Mouse (Mus musculus) embryo, embryonic 9.5 days (tissue): ENCODE measurements around the gene Tnfsf8.

Experiments used
- DNase-seq: peaks from one replicate; pipeline ENCODE4 v3.0.0-alpha.2; 2017; ENCODE audit errors: extremely low spot score

Tnfsf8 gene

DNA sequence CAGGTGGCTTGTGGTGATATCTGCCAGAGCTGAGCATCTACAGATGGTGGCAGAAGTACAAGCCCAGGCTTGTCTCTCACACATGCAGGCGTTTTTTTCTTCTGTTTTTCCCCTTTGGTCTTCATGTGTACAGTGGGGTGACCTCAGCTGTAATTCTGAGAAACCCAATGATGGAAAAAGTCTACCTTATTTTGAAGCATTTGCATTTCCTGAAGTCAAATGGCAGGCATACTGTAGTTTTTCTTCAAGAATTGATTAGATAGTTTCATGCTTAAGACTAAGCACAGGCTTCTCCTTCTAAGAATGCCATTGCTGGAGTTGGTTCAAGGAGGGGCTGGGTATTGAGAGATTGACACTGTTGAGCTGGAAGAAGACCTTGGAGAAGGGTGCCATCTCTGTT, 18.9 kb downstream of the Tnfsf8 start:
- DNase-seq, result no peak

DNA sequence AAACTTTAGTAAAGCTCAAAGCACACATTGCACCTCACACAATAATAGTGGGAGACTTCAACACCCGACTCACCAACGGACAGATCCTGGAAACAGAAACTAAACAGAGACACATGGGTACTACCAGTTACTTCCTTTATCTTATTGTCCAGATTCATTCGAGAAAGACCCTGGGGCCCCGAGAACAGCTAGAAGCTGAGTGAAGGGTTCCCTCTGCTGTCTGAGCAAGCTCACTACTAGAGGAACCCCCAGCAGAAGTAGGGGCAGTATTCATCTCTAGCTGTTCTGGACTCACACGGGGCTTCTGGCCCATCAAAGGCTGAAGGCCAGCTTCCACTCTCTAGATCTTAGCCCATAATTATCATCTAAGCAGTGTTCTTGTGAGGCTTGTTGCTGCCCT, 20.7 kb downstream of the Tnfsf8 start:
- peak; percentile 25 for DNase-seq

DNA sequence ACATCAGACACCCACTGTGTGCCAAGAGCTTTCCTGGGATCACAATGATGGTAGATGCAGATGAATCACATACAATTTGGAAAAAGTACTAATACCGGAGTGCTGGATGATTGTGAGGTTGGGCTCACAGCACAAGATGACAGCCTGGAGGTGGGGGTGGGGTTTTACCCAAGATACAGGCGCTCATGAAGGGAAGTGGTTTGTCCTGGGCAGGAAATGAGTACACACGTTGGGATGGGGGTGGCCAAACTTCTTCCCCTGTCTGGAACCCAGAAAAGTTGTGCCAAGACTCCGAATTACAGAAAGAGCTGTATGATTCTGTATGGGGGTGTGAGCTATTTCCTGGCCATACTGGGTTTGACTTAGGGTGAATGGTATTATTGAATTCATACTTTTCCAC, 38.0 kb downstream of the Tnfsf8 start:
- no peak for DNase-seq

DNA sequence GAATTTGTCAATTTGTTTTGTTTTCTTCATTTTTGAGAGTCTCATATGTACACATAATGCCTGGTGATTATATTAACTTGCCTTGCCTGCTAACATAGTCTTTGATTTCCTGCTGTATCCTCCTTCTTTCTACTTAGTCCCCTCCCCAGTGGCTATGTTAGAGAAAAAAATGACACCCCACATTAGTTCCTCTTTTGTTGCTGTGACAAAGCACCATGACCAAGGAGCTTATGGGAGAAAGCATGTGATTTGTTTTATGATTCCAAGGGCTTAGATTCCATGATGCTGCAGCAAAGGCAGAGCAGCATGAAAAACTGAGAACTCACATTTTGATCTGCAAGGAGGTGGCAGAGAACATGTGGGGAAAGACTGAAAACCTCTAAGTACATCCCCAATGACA, 43.6 kb downstream of the Tnfsf8 start:
- DNase-seq, result no peak

DNA sequence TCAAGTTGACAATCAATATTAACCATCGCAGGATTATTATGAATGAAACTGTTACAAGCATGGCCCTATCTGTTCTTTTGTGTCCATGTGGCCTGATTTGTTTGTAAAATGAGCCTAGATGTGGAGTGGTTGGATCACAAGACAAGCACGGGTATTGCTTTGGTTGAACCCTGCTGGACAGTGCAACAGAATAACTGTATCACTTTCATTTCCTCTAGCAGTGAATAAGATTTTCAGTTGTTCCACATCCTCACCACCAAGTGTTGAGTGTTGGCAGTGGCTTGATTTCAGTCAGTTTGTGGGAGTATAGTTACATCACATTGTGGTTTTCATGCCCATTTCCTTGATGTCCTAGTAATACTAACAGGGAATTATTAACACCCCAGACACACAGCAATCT, 45.5 kb downstream of the Tnfsf8 start:
- no peak for DNase-seq

DNA sequence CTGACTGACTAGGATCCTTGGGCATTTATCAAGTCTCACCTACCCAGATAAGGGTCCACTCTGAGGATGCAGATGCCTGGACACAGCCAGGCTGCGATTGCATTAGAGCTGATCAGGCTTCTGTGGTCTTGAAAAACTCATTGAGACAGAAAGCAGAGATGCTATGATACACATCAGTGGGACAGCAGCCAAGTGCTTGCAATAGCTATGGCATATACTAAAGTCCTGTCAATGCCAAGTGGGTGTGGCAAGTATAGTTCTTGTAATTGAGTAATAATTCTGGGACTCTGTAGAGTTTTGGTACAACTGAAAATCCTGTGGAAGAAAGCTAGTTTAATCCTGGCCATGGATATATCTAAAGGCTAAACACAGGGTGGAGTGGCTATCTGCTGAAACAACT, 63.1 kb downstream of the Tnfsf8 start:
- no peak for DNase-seq

DNA sequence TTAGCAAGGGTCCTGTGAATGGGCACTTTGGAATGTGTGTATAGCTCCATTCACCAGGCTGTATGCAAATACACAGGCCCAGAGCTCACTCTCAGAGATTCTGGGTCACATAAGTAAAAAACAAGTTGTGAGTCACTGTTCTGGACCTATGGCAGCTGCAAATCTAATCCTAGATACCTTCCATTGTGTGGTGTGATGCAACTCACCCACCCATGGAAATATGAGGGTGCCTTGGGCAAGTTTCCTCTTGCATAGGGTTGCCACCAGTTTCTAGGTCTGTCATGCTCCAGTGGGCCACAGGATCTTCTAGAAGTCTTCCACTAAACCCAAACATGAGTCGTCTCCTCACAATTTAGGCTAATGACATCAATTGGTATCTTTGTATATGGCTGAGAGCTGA, 64.6 kb downstream of the Tnfsf8 start:
- DNase-seq, result no peak

DNA sequence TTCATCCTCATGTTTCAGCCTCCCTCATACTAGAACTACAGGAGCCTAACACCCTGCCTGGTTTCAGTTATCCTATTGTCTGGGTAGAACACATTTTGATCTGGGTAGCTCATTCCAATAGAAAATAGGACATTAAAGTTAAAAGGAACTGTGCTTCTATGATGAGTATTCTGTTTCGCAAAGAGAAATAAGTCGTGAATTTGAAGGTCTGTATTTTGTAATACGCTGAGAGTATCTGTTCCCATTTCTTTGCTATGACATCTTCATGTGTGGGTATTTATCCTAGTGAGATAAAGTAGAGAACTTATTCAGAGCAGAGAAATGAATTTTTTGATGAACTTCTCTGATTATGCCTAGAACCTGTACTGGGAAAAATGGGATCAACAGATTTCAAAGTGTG, 68.8 kb downstream of the Tnfsf8 start:
- no peak for DNase-seq

DNA sequence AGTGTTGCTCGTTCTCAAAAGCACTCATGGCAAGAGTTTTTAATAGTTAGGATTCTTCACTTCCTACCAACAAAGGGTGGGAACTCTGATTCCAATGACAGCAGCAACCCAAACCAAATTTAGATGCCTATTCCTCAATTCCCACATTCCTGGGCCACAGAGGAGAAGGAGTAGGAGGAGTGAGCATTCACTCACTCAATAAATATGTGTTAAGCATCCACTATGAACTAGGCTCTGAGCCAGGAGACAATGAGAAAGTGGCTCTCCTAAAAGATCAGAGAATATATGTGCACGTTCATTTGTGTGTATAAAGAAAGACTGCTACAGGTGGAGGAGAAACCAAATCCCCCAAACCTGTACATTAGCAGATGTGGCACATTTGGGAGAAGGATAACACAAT, 75.7 kb downstream of the Tnfsf8 start:
- no peak for DNase-seq

DNA sequence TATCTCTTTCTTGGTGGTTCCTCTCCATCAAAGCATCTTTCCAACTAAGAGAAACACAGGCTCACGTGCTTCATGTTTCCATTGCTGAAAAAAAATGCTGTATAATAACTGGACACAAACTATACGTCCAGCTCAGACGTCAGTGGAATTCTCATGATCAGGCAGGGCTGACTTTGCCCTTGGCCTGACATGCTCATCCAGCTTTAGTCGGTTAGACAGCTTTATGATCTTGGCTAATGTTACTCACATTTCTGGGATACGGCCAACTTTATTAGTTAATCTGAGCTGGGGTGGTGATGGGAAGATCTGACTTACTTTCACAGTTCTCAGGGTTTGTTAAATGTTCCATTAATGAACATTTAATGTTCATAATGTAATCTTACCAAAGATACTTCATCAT, 77.3 kb downstream of the Tnfsf8 start:
- no peak for DNase-seq

DNA sequence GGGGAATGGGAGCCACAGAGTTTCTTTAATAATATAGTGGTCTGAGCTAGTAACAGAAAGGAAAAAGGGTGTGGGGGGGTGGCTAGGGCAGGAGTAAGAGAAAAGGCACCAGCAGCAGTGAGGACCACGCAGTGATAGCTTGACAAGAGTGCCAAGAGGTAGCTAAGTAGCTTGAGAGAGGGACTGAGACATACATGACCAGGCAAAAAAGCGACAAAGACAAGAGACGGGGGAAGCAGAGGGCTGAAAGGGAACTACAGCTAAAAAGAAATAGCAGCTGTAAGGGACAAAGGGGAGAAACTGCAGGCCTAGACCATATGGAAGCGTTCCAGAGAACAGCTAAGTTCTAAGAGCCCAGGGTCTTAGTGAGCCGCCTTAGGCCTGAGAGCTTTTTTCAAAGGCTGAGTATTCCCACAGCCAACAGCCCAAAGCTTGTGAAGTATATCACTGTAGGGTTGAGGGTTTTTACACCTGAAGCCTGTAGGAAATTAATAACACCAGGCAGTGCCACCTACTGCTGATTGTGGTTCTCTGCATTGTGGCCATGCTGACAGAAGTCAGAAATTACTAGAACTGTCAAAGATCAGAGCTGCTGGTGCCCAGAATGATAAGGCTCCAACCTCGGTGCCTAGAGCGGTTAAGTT, 78.1 kb downstream of the Tnfsf8 start:
- no peak for DNase-seq
